Mouse (Mus musculus) midbrain, embryonic 16.5 days (tissue): Measurements from ENCODE around the gene Rhob. TPM values are rescaled to one million over a fixed set of nuclear protein-coding genes. Genes with fewer than 3 reads are reported as not detected.
A peak's percentile ranks its signal among the peaks of the same experiment; 100 is the strongest.
"Not testable (repeated sequence)": the region's sequence is repeated elsewhere in the genome, so short reads cannot be mapped to it uniquely, and the experiment has no call there.

Experiments
- ATAC-seq: fragments of 200-750 bp; cut with Nextera tagmentation; 2 replicates; pipeline ENCODE4 v1.8.0; 2017; ENCODE audit warnings: moderate TSS enrichment
- H3K27ac ChIP-seq: fragments of 300-500 bp; sonication (generic); 2 replicates; pipeline ENCODE4 v1.5.1; 2014; ENCODE audit warnings: mild to moderate bottlenecking, low read length, mixed read lengths
- H3K27me3 ChIP-seq: fragments of 300-500 bp; sonication (generic); 2 replicates; pipeline ENCODE4 v1.6.1; 2014; ENCODE audit warnings: low read depth, low read length, mixed read lengths; ENCODE audit not compliant: control insufficient read depth, insufficient read depth
- H3K36me3 ChIP-seq: fragments of 300-500 bp; sonication (generic); 2 replicates; pipeline ENCODE4 v1.6.1; 2014; ENCODE audit warnings: mild to moderate bottlenecking, low read length, moderate library complexity, mixed read lengths; ENCODE audit not compliant: control insufficient read depth, insufficient read depth
- H3K4me1 ChIP-seq: fragments of 300-500 bp; sonication (generic); 2 replicates; pipeline ENCODE4 v1.6.1; 2014; ENCODE audit warnings: mild to moderate bottlenecking, low read length, mixed read lengths; ENCODE audit not compliant: control insufficient read depth, insufficient read depth
- H3K4me2 ChIP-seq: fragments of 300-500 bp; sonication (generic); 2 replicates; pipeline ENCODE4 v1.6.1; 2014; ENCODE audit warnings: mild to moderate bottlenecking, low read length, mixed read lengths
- H3K4me3 ChIP-seq: fragments of 300-500 bp; sonication (generic); 2 replicates; pipeline ENCODE4 v1.5.1; 2014; ENCODE audit warnings: low read depth, mild to moderate bottlenecking, low read length, moderate library complexity, mixed read lengths
- H3K9ac ChIP-seq: fragments of 300-500 bp; sonication (generic); 2 replicates; pipeline ENCODE4 v1.6.1; 2014; ENCODE audit warnings: low read depth, low read length, mixed read lengths
- H3K9me3 ChIP-seq: fragments of 300-500 bp; sonication (generic); replicated peaks from 2 replicates; pipeline ENCODE4 v1.6.1; 2014; ENCODE audit warnings: mild to moderate bottlenecking, low read length, mixed read lengths; ENCODE audit not compliant: control insufficient read depth, poor library complexity, severe bottlenecking
- WGBS: fragments of 180-500 bp; shearing (Covaris S2); extraction: QIAGEN DNeasy Blood & Tissue Kit; methylation state at CpG from one replicate; pipeline ENCODE4 v1.1.7; 2014; 5-methylcytosine and 5-hydroxymethylcytosine counted together
- polyA plus RNA-seq: library from polyadenylated mRNA; unstranded; fragments of >200 nt; fragmentation: Nextera tagmentation; extraction: Ambion mirVana; gene quantifications from 2 replicates; pipeline ENCODE4 v1.2.1, GENCODE M21; 2015

Rhob gene
- polyA plus RNA-seq, 1 experiment from 2014 or later, result 80.0 TPM

DNA sequence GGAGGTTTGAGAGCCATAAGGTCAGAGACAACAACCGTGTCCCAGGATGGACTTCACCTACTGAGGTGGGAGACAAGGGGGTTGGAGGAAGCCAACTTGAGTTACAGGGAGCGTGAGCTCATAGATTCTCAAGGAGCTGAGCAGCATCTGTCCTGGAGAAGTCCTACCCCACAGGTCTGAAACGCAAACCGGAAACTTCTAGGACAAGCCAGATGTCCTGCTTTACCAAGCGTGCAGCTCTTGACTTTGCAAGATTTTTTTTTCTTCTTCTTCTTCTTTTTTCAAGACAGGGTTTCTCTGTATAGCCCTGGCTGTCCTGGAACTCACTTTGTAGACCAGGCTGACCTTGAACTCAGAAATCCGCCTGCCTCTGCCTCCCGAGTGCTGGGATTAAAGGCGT, 38.2 kb downstream of the Rhob start:
- 94% methylated on average over 7 of the region's 8 CpGs for WGBS
- H3K4me3 ChIP-seq, H3K27ac ChIP-seq, H3K4me2 ChIP-seq, ATAC-seq, H3K4me1 ChIP-seq, H3K36me3 ChIP-seq, H3K9ac ChIP-seq, H3K27me3 ChIP-seq, H3K9me3 ChIP-seq: not testable (repeated sequence)

DNA sequence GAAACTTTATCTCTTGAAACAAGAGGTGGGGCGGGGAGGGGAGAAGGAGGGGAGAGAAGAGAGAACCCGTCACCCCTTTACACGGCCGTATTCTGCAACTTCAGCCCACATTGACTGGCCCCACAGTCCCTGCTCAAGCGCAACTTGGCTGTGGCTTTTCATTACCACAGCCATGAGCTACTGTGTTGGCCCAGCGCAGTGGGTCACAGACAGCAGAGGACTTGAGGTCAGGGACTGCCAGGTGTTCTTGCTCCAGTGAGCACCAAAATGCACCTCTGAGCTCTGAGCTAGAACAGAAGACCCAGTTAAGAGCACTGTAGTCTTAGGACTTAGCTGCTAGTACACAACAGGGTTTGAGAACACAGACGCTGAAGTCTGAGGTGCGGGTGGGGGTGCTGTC, 41.4 kb downstream of the Rhob start:
- Histone ChIP-seq H3K4me1 (no peaks in the 10 kb centered on the region), H3K27me3 (no peaks in the 10 kb centered on the region), H3K4me2 (no peak overlapping the region), H3K27ac (no peak overlapping the region), H3K9ac (no peak overlapping the region), H3K36me3 (no peaks in the 10 kb centered on the region), H3K4me3 (no peak overlapping the region), H3K9me3 (no peaks in the 10 kb centered on the region)
- WGBS, result 83% methylated on average over 8 of the region's 8 CpGs
- no peak for ATAC-seq

GRCm38 (mm10) chr12:8457052-8457451, 42.8 kb downstream of the Rhob start:
- H3K4me2 ChIP-seq, result no peak overlapping the region
- H3K36me3 ChIP-seq, result no peaks in the 10 kb centered on the region
- no peak for ATAC-seq
- H3K4me1 ChIP-seq, result no peaks in the 10 kb centered on the region
- H3K27me3 ChIP-seq, result no peaks in the 10 kb centered on the region
- no peak overlapping the region for H3K9ac ChIP-seq
- no peaks in the 10 kb centered on the region for H3K9me3 ChIP-seq
- whole genome bisulfite sequencing, result 71% methylated on average over 5 of the region's 5 CpGs
- no peak overlapping the region for H3K4me3 ChIP-seq
- no peak overlapping the region for H3K27ac ChIP-seq

GRCm38 (mm10) chr12:8455046-8455445, 44.8 kb downstream of the Rhob start:
- H3K4me3 ChIP-seq, result no peak overlapping the region
- H3K27ac ChIP-seq, result no peak overlapping the region
- H3K4me2 ChIP-seq, result no peak overlapping the region
- ATAC-seq, result no peak
- WGBS, result 56% methylated on average over 2 of the region's 2 CpGs
- H3K36me3 ChIP-seq, result no peaks in the 10 kb centered on the region
- no peaks in the 10 kb centered on the region for H3K27me3 ChIP-seq
- no peaks in the 10 kb centered on the region for H3K4me1 ChIP-seq
- H3K9me3 ChIP-seq, result no peaks in the 10 kb centered on the region
- no peak overlapping the region for H3K9ac ChIP-seq

DNA sequence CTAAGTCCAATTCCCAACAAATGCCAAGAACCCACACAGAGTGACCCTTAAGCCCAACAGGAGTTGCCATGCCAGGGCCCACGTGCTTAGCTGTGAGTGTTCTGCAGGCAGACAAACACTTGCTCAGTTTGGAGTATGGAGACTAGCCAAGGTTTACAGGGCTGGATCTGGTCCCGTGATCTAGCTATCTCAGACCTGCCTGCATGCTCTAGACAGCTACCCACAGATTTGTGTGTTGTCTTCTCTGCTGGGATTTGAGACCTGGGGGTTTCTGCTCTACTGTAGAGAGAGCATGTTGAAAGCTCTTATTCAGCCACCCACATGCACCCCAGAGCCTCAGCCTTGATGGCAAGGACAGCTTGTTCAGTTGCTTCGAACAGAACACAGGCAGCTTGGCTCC, 45.3 kb downstream of the Rhob start:
- Histone ChIP-seq H3K36me3 (no peaks in the 10 kb centered on the region), H3K9me3 (no peaks in the 10 kb centered on the region), H3K4me1 (no peaks in the 10 kb centered on the region), H3K27me3 (no peaks in the 10 kb centered on the region), H3K27ac (no peak overlapping the region), H3K4me2 (no peak overlapping the region), H3K9ac (no peak overlapping the region), H3K4me3 (no peak overlapping the region)
- ATAC-seq, result no peak
- WGBS, result 76% methylated on average over 3 of the region's 3 CpGs

- H3K9me3 ChIP-seq, result no peaks in the 10 kb centered on the region
- H3K4me2 ChIP-seq, result no peak overlapping the region
- H3K4me3 ChIP-seq, result no peak overlapping the region
- ATAC-seq, result no peak
- H3K27me3 ChIP-seq, result no peaks in the 10 kb centered on the region
- no peaks in the 10 kb centered on the region for H3K4me1 ChIP-seq
- H3K36me3 ChIP-seq, result no peaks in the 10 kb centered on the region
- no peak overlapping the region for H3K27ac ChIP-seq
- no peak overlapping the region for H3K9ac ChIP-seq
- 77% methylated on average over 7 of the region's 7 CpGs for WGBS
Measured at GRCm38 (mm10) chr12:8452766-8453621, 46.8 kb downstream of the Rhob start.

- Histone ChIP-seq H3K4me3 (no peak overlapping the region), H3K27me3 (no peaks in the 10 kb centered on the region), H3K9ac (no peak overlapping the region), H3K27ac (no peak overlapping the region), H3K9me3 (no peaks in the 10 kb centered on the region), H3K4me2 (no peak overlapping the region), H3K36me3 (no peaks in the 10 kb centered on the region), H3K4me1 (no peaks in the 10 kb centered on the region)
- 29% methylated on average over 7 of the region's 7 CpGs for WGBS
- no peak for ATAC-seq
Measured at GRCm38 (mm10) chr12:8451571-8452485, 48.0 kb downstream of the Rhob start.

GRCm38 (mm10) chr12:8450639-8451038, 49.2 kb downstream of the Rhob start:
- no peak overlapping the region for H3K9ac ChIP-seq
- no peak overlapping the region for H3K4me2 ChIP-seq
- H3K27me3 ChIP-seq, result no peaks in the 10 kb centered on the region
- no peak overlapping the region for H3K4me3 ChIP-seq
- ATAC-seq, result peak; percentile 25; the same call in 1 of the 2 replicates
- no peak overlapping the region for H3K27ac ChIP-seq
- no peaks in the 10 kb centered on the region for H3K36me3 ChIP-seq
- WGBS, result 56% methylated on average over 6 of the region's 6 CpGs
- H3K4me1 ChIP-seq, result no peaks in the 10 kb centered on the region
- H3K9me3 ChIP-seq, result no peaks in the 10 kb centered on the region

DNA sequence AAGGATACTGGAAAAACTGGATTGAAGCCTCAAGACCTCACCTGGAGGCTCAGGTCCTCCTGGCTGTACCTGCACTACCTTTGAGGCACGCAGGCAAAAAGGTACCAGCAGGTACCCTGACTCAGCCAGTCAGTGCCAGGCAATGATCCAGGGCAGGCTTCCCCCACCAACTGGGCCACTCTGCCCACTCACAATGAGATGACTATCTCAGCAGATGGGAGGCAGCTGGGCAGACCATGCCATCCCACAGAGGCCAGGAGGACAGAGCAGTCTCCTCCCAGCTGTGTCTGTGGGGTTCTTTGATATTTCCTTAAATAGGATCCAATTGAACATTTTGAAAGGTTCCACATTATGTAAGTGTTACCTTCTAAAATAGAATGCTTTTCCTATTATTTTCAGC, 49.8 kb downstream of the Rhob start:
- no peaks in the 10 kb centered on the region for H3K4me1 ChIP-seq
- no peak overlapping the region for H3K27ac ChIP-seq
- WGBS, result 100% methylated on average over 1 of the region's 1 CpGs
- H3K4me3 ChIP-seq, result no peak overlapping the region
- H3K36me3 ChIP-seq, result no peaks in the 10 kb centered on the region
- no peaks in the 10 kb centered on the region for H3K27me3 ChIP-seq
- H3K9ac ChIP-seq, result no peak overlapping the region
- H3K9me3 ChIP-seq, result no peaks in the 10 kb centered on the region
- no peak overlapping the region for H3K4me2 ChIP-seq
- no peak for ATAC-seq
